In the genomic region with DNA sequence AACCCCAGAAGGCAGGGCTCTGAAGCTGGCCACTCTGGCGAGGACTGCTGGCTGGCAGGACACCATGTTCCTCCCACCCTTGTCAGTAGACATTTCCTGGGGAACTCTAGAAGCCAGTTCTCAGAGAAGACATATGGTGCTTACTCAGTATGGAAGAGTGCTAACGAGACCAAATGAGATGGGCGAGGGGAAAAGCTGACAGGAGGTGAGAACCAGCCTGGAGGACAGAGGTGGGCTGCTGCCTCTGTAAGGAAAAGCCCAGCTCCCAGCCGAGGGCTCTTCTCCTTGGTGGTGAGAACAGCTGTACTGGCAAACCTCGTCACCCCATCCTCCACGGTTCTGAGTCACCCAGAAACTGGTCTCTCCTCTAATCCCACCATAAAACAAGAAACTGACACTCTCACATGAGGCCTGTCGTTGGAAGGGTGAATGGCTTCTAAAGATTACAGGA, we compare ENCODE assay signal across 11 mouse cellular contexts.
DNase-seq lines count a peak whose midpoint lies in the region; ATAC-seq and TF ChIP-seq lines count a peak whose summit lies in the region.
"Had no signal": no experiment of that assay in that cellular context is flagged by ENCODE, and none has a peak within 500 bp of the region (broad histone marks: within the 10 kb centered on the region; RNA-seq: fewer than 3 reads in every experiment).

No protein-coding gene starts in this region.

- 0 out of 2 replicates have a peak, but pooled peaks have one; percentile 3 for ATAC-seq in liver, embryonic 14.5 days (ENCODE audit: insufficient read depth)
- no peak for ATAC-seq in liver, postnatal 0 days
- no peak for ATAC-seq in hindbrain, embryonic 16.5 days
- ATAC-seq: inflammation-experienced regulatory T-cells, adult 6 months; Patski had no signal

- 36% methylated on average over 7 of the region's 7 CpGs for WGBS in liver, embryonic 14.5 days (ENCODE audit: insufficient replicate concordance)
- WGBS in liver, postnatal 0 days (ENCODE audit: insufficient replicate concordance) = 45% methylated on average over 7 of the region's 7 CpGs
- 70% methylated on average over 7 of the region's 7 CpGs for WGBS in hindbrain, embryonic 16.5 days

- H3K27ac ChIP-seq in liver, embryonic 14.5 days = no peak overlapping the region
- H3K27ac ChIP-seq in liver, postnatal 0 days (ENCODE audit: low read depth) = no peak overlapping the region
- H3K27ac ChIP-seq in hindbrain, embryonic 16.5 days (ENCODE audit: low read depth, low read length) = no peak overlapping the region

- no peak overlapping the region for H3K9ac ChIP-seq in liver, embryonic 14.5 days (replicated peaks)
- no peak overlapping the region for H3K9ac ChIP-seq in liver, postnatal 0 days (replicated peaks)
- H3K9ac ChIP-seq in hindbrain, embryonic 16.5 days (ENCODE audit: low read depth, low read length) = no peak overlapping the region

- TF ChIP-seq EP300 in liver, embryonic 14.5 days (IDR thresholded peaks at IDR 0.05; ENCODE audit: low read depth) = no peak
- TF ChIP-seq EP300 in liver, postnatal 0 days (IDR thresholded peaks at IDR 0.05; ENCODE audit: low read depth) = no peak

- H3K4me2 ChIP-seq in liver, embryonic 14.5 days (ENCODE audit: low read depth) = no peak overlapping the region
- H3K4me2 ChIP-seq in liver, postnatal 0 days (ENCODE audit: low read depth, low read length) = no peak overlapping the region
- no peak overlapping the region for H3K4me2 ChIP-seq in hindbrain, embryonic 16.5 days (ENCODE audit: low read length)

- no peak for DNase-seq in liver, embryonic 14.5 days (ENCODE audit: low read depth in 3 of 3, low spot score in 3 of 3)
- DNase-seq in liver, postnatal 0 days = no peak
- peak; percentile 71 to 78 for DNase-seq in frontal cortex, adult 2 months (ENCODE audit: extremely low spot score in 1 of 2, low spot score in 1 of 2)
- DNase-seq in heart, postnatal 14 days = peak; percentile 17 to 22
- DNase-seq in right cerebral cortex, postnatal 36 days (ENCODE audit: low spot score in 2 of 2) = peak; percentile 61 to 73
- no peak for DNase-seq in ovary, adult 18-20 months (ENCODE audit: low spot score)
- no peak for DNase-seq in cerebellum, postnatal 4 days (ENCODE audit: low spot score in 2 of 2)
- DNase-seq: cerebellum, adult 11-12 months had no signal

- H3K9me3 ChIP-seq in liver, embryonic 14.5 days (ENCODE audit: control insufficient read depth, low read length) = no peaks in the 10 kb centered on the region
- no peaks in the 10 kb centered on the region for H3K9me3 ChIP-seq in liver, postnatal 0 days (ENCODE audit: low read length)
- no peaks in the 10 kb centered on the region for H3K9me3 ChIP-seq in hindbrain, embryonic 16.5 days (ENCODE audit: control insufficient read depth, low read length)

- no peak for TF ChIP-seq CTCF in liver, embryonic 14.5 days (IDR thresholded peaks at IDR 0.05; ENCODE audit: low read depth)
- no peak for TF ChIP-seq CTCF in liver, postnatal 0 days (IDR thresholded peaks at IDR 0.05; ENCODE audit: low read depth)

- H3K36me3 ChIP-seq in liver, embryonic 14.5 days (replicated peaks; ENCODE audit: control insufficient read depth, insufficient read depth, low read depth) = no peaks in the 10 kb centered on the region
- H3K36me3 ChIP-seq in liver, postnatal 0 days (replicated peaks; ENCODE audit: insufficient read depth, low read length) = no peaks in the 10 kb centered on the region
- H3K36me3 ChIP-seq in hindbrain, embryonic 16.5 days (ENCODE audit: control insufficient read depth, insufficient read depth, low read length) = no peaks in the 10 kb centered on the region

- intact Hi-C loops in heart, postnatal 14 days (cut with DNase I) = loop anchor here (5.0 kb wide), 1 partner anchor 61 kb away; no protein-coding TSS in a partner anchor

- no peaks in the 10 kb centered on the region for H3K27me3 ChIP-seq in liver, embryonic 14.5 days (ENCODE audit: control insufficient read depth, insufficient read depth, low read length)
- no peaks in the 10 kb centered on the region for H3K27me3 ChIP-seq in liver, postnatal 0 days (ENCODE audit: insufficient read depth, low read length)
- no peaks in the 10 kb centered on the region for H3K27me3 ChIP-seq in hindbrain, embryonic 16.5 days (replicated peaks; ENCODE audit: control insufficient read depth, insufficient read depth, low read length)
- H3K27me3 ChIP-seq: Patski had no signal

- H3K4me1 ChIP-seq in liver, embryonic 14.5 days (replicated peaks; ENCODE audit: control insufficient read depth in 2 of 2, insufficient read depth in 2 of 2, low read length in 1 of 2) = peaks cover 10 to 29% of the 10 kb centered on the region in 2 experiments
- no peaks in the 10 kb centered on the region for H3K4me1 ChIP-seq in liver, postnatal 0 days (ENCODE audit: insufficient read depth)
- peaks cover 9% of the 10 kb centered on the region for H3K4me1 ChIP-seq in hindbrain, embryonic 16.5 days (ENCODE audit: control insufficient read depth, insufficient read depth, low read depth, low read length)

- no peak overlapping the region for H3K4me3 ChIP-seq in liver, embryonic 14.5 days (ENCODE audit: insufficient read depth in 1 of 2, low read depth in 2 of 2, low read length in 2 of 2)
- no peak overlapping the region for H3K4me3 ChIP-seq in liver, postnatal 0 days (ENCODE audit: low read depth, low read length)
- H3K4me3 ChIP-seq in hindbrain, embryonic 16.5 days (ENCODE audit: low read length) = no peak overlapping the region

Comparison
In these comparisons a context has a peak if more than half of its experiments do, and no peak if none do; other contexts are left out.
1. DNase-seq: peak in frontal cortex, adult 2 months (2 of 2), heart, postnatal 14 days (2 of 2) and right cerebral cortex, postnatal 36 days (2 of 2); none in liver, embryonic 14.5 days (0 of 3), liver, postnatal 0 days (single experiment), ovary, adult 18-20 months (single experiment) and cerebellum, postnatal 4 days (0 of 2).